Mouse (Mus musculus) limb, embryonic 14.5 days (tissue): ENCODE measurements around the gene AC140267.1. TPM values are rescaled to one million over a fixed set of nuclear protein-coding genes. Genes with fewer than 3 reads are reported as not detected.

Experiments
- ATAC-seq: fragments of 200-750 bp; cut with Nextera tagmentation; 2 replicates; pipeline ENCODE4 v1.8.0; 2017; ENCODE audit warnings: low read depth, moderate number of reproducible peaks, moderate TSS enrichment; ENCODE audit not compliant: low FRiP score
- DNase-seq: peaks from one replicate; pipeline ENCODE4 v3.0.0-alpha.2; 2015; ENCODE audit warnings: low spot score
- H3K27ac ChIP-seq: fragments of 300-500 bp; sonication (generic); replicated peaks from 2 replicates; pipeline ENCODE4 v1.5.1; 2014; ENCODE audit warnings: low read depth, mild to moderate bottlenecking, low read length, moderate library complexity, mixed read lengths
- H3K27me3 ChIP-seq: fragments of 300-500 bp; sonication (generic); 2 replicates; pipeline ENCODE4 v1.6.1; 2014; ENCODE audit warnings: low read length, mixed read lengths; ENCODE audit not compliant: control insufficient read depth, insufficient read depth
- H3K36me3 ChIP-seq: fragments of 300-500 bp; sonication (generic); 2 replicates; pipeline ENCODE4 v1.6.1; 2014; ENCODE audit warnings: mild to moderate bottlenecking, low read length, moderate library complexity, mixed read lengths; ENCODE audit not compliant: control insufficient read depth, insufficient read depth
- H3K4me1 ChIP-seq: fragments of 300-500 bp; sonication (generic); 2 replicates; pipeline ENCODE4 v1.6.1; 2014; ENCODE audit warnings: antibody characterized with exemption, low read length, mixed read lengths; ENCODE audit not compliant: control insufficient read depth, insufficient read depth
- H3K4me2 ChIP-seq: fragments of 300-500 bp; sonication (generic); replicated peaks from 2 replicates; pipeline ENCODE4 v1.6.1; 2014; ENCODE audit warnings: low read depth, mild to moderate bottlenecking, low read length, moderate library complexity; ENCODE audit not compliant: severe bottlenecking
- H3K4me3 ChIP-seq: fragments of 300-500 bp; sonication (generic); replicated peaks from 2 replicates; pipeline ENCODE4 v1.5.1; 2014; ENCODE audit warnings: low read length
- H3K9ac ChIP-seq: fragments of 300-500 bp; sonication (generic); 2 replicates; pipeline ENCODE4 v1.6.1; 2014; ENCODE audit warnings: mild to moderate bottlenecking, low read depth, low read length, moderate library complexity; ENCODE audit not compliant: severe bottlenecking
- H3K9me3 ChIP-seq: fragments of 300-500 bp; sonication (generic); 2 replicates; pipeline ENCODE4 v1.6.1; 2016; ENCODE audit warnings: low read length; ENCODE audit not compliant: control insufficient read depth
- POLR2A ChIP-seq: fragments of 200-500 bp; IDR thresholded peaks from 2 replicates; pipeline ENCODE4 v1.8.0; 2012; ENCODE audit warnings: inconsistent platforms, mild to moderate bottlenecking, moderate library complexity, borderline replicate concordance; ENCODE audit not compliant: insufficient read depth, insufficient read length; ENCODE audit errors: extremely low read depth
- WGBS: fragments of 180-500 bp; shearing (Covaris S2); extraction: QIAGEN DNeasy Blood & Tissue Kit; methylation state at CpG from one replicate; pipeline ENCODE4 v1.1.7; 2014; 5-methylcytosine and 5-hydroxymethylcytosine counted together
- polyA plus RNA-seq, 2 experiments: library from polyadenylated mRNA; depleted of rRNA in 1 of 2; stranded (reverse) in 1 of 2; unstranded in 1 of 2; fragments of >200 nt; fragmentation: Nextera tagmentation in 1 of 2; extraction: Ambion mirVana in 1 of 2; gene quantifications; 2 replicates each; pipeline versions ENCODE4 v1.2.1 to v1.2.3; 2012 to 2014

The AC140267.1 gene
- polyA plus RNA-seq, 2 experiments: not detected

- H3K4me1 ChIP-seq: no peaks in the 10 kb centered on the region
- no peak overlapping the region for H3K9ac ChIP-seq
- H3K4me2 ChIP-seq: no peak overlapping the region
- H3K4me3 ChIP-seq: no peak overlapping the region
- DNase-seq (no peak), ATAC-seq (no peak)
- no peak for TF ChIP-seq POLR2A
- H3K36me3 ChIP-seq: no peaks in the 10 kb centered on the region
- no peak overlapping the region for H3K27ac ChIP-seq
- no peaks in the 10 kb centered on the region for H3K9me3 ChIP-seq
- WGBS: 68% methylated on average over 5 of the region's 5 CpGs
- H3K27me3 ChIP-seq: no peaks in the 10 kb centered on the region
Observed at GRCm38 (mm10) chr15:80278121-80278759, 42.6 kb downstream of the AC140267.1 start.

- H3K27ac ChIP-seq: no peak overlapping the region
- DNase-seq (no peak), ATAC-seq (no peak)
- H3K4me3 ChIP-seq: no peak overlapping the region
- no peak for TF ChIP-seq POLR2A
- H3K9ac ChIP-seq: no peak overlapping the region
- no peak overlapping the region for H3K4me2 ChIP-seq
- H3K27me3 ChIP-seq: 0 out of 2 replicates have a peak, but pooled peaks cover 1% of the 10 kb centered on the region
- no peaks in the 10 kb centered on the region for H3K36me3 ChIP-seq
- H3K4me1 ChIP-seq: no peaks in the 10 kb centered on the region
- WGBS: 78% methylated on average over 2 of the region's 2 CpGs
- no peaks in the 10 kb centered on the region for H3K9me3 ChIP-seq
Observed at GRCm38 (mm10) chr15:80279053-80279452, 43.4 kb downstream of the AC140267.1 start.

GRCm38 (mm10) chr15:80280646-80281045 is 45.0 kb downstream of the AC140267.1 start:
- no peak overlapping the region for H3K4me3 ChIP-seq
- DNase-seq (no peak), ATAC-seq (no peak)
- no peaks in the 10 kb centered on the region for H3K4me1 ChIP-seq
- peaks cover 16% of the 10 kb centered on the region for H3K27me3 ChIP-seq
- H3K9ac ChIP-seq: no peak overlapping the region
- H3K36me3 ChIP-seq: no peaks in the 10 kb centered on the region
- no peak overlapping the region for H3K4me2 ChIP-seq
- no peaks in the 10 kb centered on the region for H3K9me3 ChIP-seq
- no peak overlapping the region for H3K27ac ChIP-seq
- no peak for TF ChIP-seq POLR2A
- 27% methylated on average over 6 of the region's 6 CpGs for WGBS

Other genes starting within 250 kb of the AC140267.1 start
- 15.4 and 19.9 TPM in 2 replicates for gene Pdgfb, start 220.9 kb upstream of the AC140267.1 start, polyA plus RNA-seq (2012; rRNA removed)
- 4.2 and 5.0 TPM in 2 replicates for gene Pdgfb, start 220.9 kb upstream of the AC140267.1 start, polyA plus RNA-seq (2014; fragmentation: Nextera tagmentation; extraction: Ambion mirVana)
- gene Syngr1, start 144.5 kb upstream of the AC140267.1 start, polyA plus RNA-seq (2012; rRNA removed): 10.8 and 11.0 TPM in 2 replicates
- gene Syngr1, start 144.5 kb upstream of the AC140267.1 start, polyA plus RNA-seq (2014; fragmentation: Nextera tagmentation; extraction: Ambion mirVana): 8.3 and 11.5 TPM in 2 replicates
- 1,074 and 1,569 TPM in 2 replicates for gene Rpl3, start 144.0 kb upstream of the AC140267.1 start, polyA plus RNA-seq (2012; rRNA removed)
- gene Rpl3, start 144.0 kb upstream of the AC140267.1 start, polyA plus RNA-seq (2014; fragmentation: Nextera tagmentation; extraction: Ambion mirVana): 1,384 and 1,387 TPM in 2 replicates
- gene Tab1, start 102.7 kb upstream of the AC140267.1 start, polyA plus RNA-seq (2012; rRNA removed): 43.1 and 56.5 TPM in 2 replicates
- 34.6 and 39.4 TPM in 2 replicates for gene Tab1, start 102.7 kb upstream of the AC140267.1 start, polyA plus RNA-seq (2014; fragmentation: Nextera tagmentation; extraction: Ambion mirVana)
- 18.1 and 23.9 TPM in 2 replicates for gene Mgat3, start 62.1 kb upstream of the AC140267.1 start, polyA plus RNA-seq (2012; rRNA removed)
- 6.7 and 8.0 TPM in 2 replicates for gene Mgat3, start 62.1 kb upstream of the AC140267.1 start, polyA plus RNA-seq (2014; fragmentation: Nextera tagmentation; extraction: Ambion mirVana)
- gene Mief1, start 1.8 kb upstream of the AC140267.1 start, polyA plus RNA-seq (2012; rRNA removed): 13.3 and 14.0 TPM in 2 replicates
- 29.9 and 32.7 TPM in 2 replicates for gene Mief1, start 1.8 kb upstream of the AC140267.1 start, polyA plus RNA-seq (2014; fragmentation: Nextera tagmentation; extraction: Ambion mirVana)
- 319 and 398 TPM in 2 replicates for gene Atf4, start 19.3 kb downstream of the AC140267.1 start, polyA plus RNA-seq (2012; rRNA removed)
- 124 and 141 TPM in 2 replicates for gene Atf4, start 19.3 kb downstream of the AC140267.1 start, polyA plus RNA-seq (2014; fragmentation: Nextera tagmentation; extraction: Ambion mirVana)
- gene Rps19bp1, start 28.5 kb downstream of the AC140267.1 start, polyA plus RNA-seq (2012; rRNA removed): 38.4 and 44.2 TPM in 2 replicates
- 61.1 and 66.0 TPM in 2 replicates for gene Rps19bp1, start 28.5 kb downstream of the AC140267.1 start, polyA plus RNA-seq (2014; fragmentation: Nextera tagmentation; extraction: Ambion mirVana)
- gene Cacna1i, start 51.4 kb downstream of the AC140267.1 start, polyA plus RNA-seq (2012; rRNA removed): 0.12 and 0.34 TPM in 2 replicates
- gene Cacna1i, start 51.4 kb downstream of the AC140267.1 start, polyA plus RNA-seq (2014; fragmentation: Nextera tagmentation; extraction: Ambion mirVana): 0.03 TPM in 1 of 2 replicates, not detected in the other